Mouse (Mus musculus): Measurements from ENCODE around the gene Bmpr1b. TPM values are rescaled to one million over a fixed set of nuclear protein-coding genes. Genes with fewer than 3 reads are reported as not detected.

Gene Bmpr1b
- polyA plus RNA-seq, 1 experiment from 2014 or later, result 1.9 TPM

DNA sequence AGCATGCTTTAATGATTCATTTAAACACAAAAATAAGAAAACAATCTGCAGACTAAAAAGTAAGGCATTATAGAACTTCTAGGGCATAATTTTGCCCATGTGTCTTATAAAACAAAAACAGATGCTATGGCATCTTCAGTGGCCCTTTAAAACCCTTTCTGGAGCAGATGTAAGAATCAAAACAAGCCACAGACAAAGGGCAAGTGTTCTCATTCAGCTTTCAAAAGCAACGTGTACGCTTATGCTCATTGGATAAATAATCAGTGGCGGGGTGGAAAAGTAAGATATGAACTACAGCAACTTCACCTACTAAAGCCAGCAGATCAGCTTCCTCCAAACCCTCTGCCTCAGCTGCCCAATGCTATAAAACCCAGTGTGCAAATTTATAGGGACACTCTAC lies 249.6 kb downstream of the Bmpr1b start:
- DNase-seq (ENCODE audit: low spot score) (no peak), ATAC-seq (no peak)
- H3K27ac ChIP-seq (ENCODE audit: low read length), result no peak overlapping the region
- no peak overlapping the region for H3K9ac ChIP-seq (replicated peaks; ENCODE audit: low read depth)
- WGBS, result 39% methylated on average over 3 of the region's 3 CpGs
- H3K9me3 ChIP-seq (ENCODE audit: low read length), result no peaks in the 10 kb centered on the region
- no peaks in the 10 kb centered on the region for H3K36me3 ChIP-seq (ENCODE audit: insufficient read depth, low read length)
- no peak overlapping the region for H3K4me2 ChIP-seq (replicated peaks; ENCODE audit: low read depth, low read length)
- no peaks in the 10 kb centered on the region for H3K4me1 ChIP-seq (ENCODE audit: insufficient read depth, low read depth, low read length)
- no peaks in the 10 kb centered on the region for H3K27me3 ChIP-seq (replicated peaks; ENCODE audit: insufficient read depth, low read length)
- TF ChIP-seq CTCF (IDR thresholded peaks at IDR 0.05) (no peak), EP300 (IDR thresholded peaks at IDR 0.05) (no peak)
- H3K4me3 ChIP-seq (ENCODE audit: low read depth, low read length), result no peak overlapping the region

DNA sequence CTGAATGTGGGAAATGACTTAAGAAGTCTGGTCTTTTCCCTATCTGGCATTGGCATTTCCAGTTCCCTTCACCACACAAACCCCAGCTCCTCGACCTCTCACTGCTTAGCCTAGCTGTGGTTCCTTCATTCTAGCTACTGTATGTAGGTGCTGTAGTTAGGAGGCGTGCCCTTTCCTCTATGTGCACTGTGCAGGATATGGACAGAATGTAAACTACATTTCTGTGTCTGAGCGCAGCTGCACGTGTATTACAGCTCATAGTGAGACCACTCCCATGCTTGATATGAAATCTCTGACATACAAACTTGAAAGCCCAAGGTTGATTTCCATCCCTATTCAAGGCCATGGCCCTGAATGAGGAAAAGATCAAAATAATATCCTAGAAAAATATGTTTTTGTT lies 252.1 kb downstream of the Bmpr1b start:
- no peaks in the 10 kb centered on the region for H3K9me3 ChIP-seq (ENCODE audit: low read length)
- WGBS, result 57% methylated on average over 4 of the region's 4 CpGs
- no peaks in the 10 kb centered on the region for H3K27me3 ChIP-seq (replicated peaks; ENCODE audit: insufficient read depth, low read length)
- H3K4me1 ChIP-seq (ENCODE audit: insufficient read depth, low read depth, low read length), result no peaks in the 10 kb centered on the region
- TF ChIP-seq CTCF (IDR thresholded peaks at IDR 0.05) (no peak), EP300 (IDR thresholded peaks at IDR 0.05) (no peak)
- H3K9ac ChIP-seq (replicated peaks; ENCODE audit: low read depth), result no peak overlapping the region
- no peak overlapping the region for H3K4me2 ChIP-seq (replicated peaks; ENCODE audit: low read depth, low read length)
- no peak for DNase-seq (ENCODE audit: low spot score)
- ATAC-seq, result no peak
- H3K4me3 ChIP-seq (ENCODE audit: low read depth, low read length), result no peak overlapping the region
- no peaks in the 10 kb centered on the region for H3K36me3 ChIP-seq (ENCODE audit: insufficient read depth, low read length)
- H3K27ac ChIP-seq (ENCODE audit: low read length), result no peak overlapping the region

DNA sequence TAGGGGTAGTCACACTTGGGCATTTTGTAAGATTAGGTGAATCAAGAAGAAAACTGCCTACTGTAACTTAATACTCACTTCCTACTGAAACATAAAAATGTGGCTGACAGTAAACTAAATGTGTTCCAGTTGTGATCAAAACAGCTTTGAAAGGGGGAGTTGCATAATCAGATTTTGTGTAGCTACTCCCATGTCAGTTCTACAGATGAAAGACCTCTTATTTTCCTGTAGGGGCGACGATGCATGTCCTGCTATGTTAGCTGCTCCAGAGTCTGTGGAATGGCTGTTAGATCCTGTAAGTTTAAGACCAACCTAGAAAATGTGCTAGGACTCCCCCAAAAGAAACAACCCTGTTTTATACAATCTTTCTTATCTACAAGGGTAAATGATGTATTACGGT lies 253.2 kb downstream of the Bmpr1b start:
- Histone ChIP-seq H3K36me3 (ENCODE audit: insufficient read depth, low read length) (no peaks in the 10 kb centered on the region), H3K4me1 (ENCODE audit: insufficient read depth, low read depth, low read length) (no peaks in the 10 kb centered on the region), H3K27ac (ENCODE audit: low read length) (no peak overlapping the region), H3K9me3 (ENCODE audit: low read length) (no peaks in the 10 kb centered on the region), H3K4me3 (ENCODE audit: low read depth, low read length) (no peak overlapping the region), H3K4me2 (replicated peaks; ENCODE audit: low read depth, low read length) (no peak overlapping the region), H3K27me3 (replicated peaks; ENCODE audit: insufficient read depth, low read length) (no peaks in the 10 kb centered on the region), H3K9ac (replicated peaks; ENCODE audit: low read depth) (no peak overlapping the region)
- TF ChIP-seq CTCF (IDR thresholded peaks at IDR 0.05) (no peak), EP300 (IDR thresholded peaks at IDR 0.05) (no peak)
- no peak for DNase-seq (ENCODE audit: low spot score)
- no peak for ATAC-seq
- WGBS, result 59% methylated on average over 3 of the region's 3 CpGs

DNA sequence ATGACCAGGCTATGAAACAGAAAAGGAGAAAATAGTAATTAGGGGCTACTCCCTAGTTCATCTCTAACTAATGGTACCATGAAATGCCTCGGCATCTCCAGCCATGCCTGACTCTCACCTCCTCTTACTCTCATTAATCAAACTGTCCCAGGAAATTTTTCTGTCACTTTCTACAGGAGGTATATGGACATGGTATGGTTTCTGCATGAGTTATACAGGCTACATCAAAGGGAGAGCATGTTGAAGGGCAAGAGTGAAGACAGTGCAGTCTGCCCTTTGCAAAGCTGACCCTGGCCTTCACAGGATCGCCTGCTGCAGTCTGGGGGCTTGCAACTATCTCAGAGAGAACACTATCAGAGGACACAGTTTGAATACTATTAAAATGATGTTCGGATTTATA lies 254.6 kb downstream of the Bmpr1b start:
- no peaks in the 10 kb centered on the region for H3K4me1 ChIP-seq (ENCODE audit: insufficient read depth, low read depth, low read length)
- no peak overlapping the region for H3K27ac ChIP-seq (ENCODE audit: low read length)
- H3K36me3 ChIP-seq (ENCODE audit: insufficient read depth, low read length), result no peaks in the 10 kb centered on the region
- DNase-seq (ENCODE audit: low spot score) (no peak), ATAC-seq (no peak)
- no peaks in the 10 kb centered on the region for H3K27me3 ChIP-seq (replicated peaks; ENCODE audit: insufficient read depth, low read length)
- no peaks in the 10 kb centered on the region for H3K9me3 ChIP-seq (ENCODE audit: low read length)
- H3K9ac ChIP-seq (replicated peaks; ENCODE audit: low read depth), result no peak overlapping the region
- TF ChIP-seq CTCF (IDR thresholded peaks at IDR 0.05), result no peak
- no peak for TF ChIP-seq EP300 (IDR thresholded peaks at IDR 0.05)
- no peak overlapping the region for H3K4me2 ChIP-seq (replicated peaks; ENCODE audit: low read depth, low read length)
- WGBS, result 72% methylated on average over 3 of the region's 3 CpGs
- no peak overlapping the region for H3K4me3 ChIP-seq (ENCODE audit: low read depth, low read length)

DNA sequence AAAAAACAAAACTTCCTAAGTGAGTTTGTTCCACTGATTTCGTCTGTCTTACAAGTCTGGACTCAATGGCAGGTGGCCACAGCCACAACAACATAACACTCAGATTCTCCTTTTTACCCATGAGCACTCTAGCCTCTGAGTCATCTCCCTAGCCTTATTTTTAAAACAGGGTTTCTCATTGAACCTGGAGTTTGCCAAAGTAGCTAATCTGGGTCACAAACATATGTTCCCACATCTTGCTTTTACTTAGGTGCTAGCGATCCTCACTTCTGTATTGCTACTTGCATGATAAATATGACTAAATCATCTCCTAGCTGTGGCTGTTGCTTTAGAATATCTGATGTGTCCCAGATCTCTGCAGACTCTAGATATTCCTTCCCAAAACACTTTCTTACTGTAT lies 260.1 kb downstream of the Bmpr1b start:
- Histone ChIP-seq H3K36me3 (ENCODE audit: insufficient read depth, low read length) (no peaks in the 10 kb centered on the region), H3K4me3 (ENCODE audit: low read depth, low read length) (no peak overlapping the region), H3K4me2 (replicated peaks; ENCODE audit: low read depth, low read length) (no peak overlapping the region), H3K4me1 (ENCODE audit: insufficient read depth, low read depth, low read length) (no peaks in the 10 kb centered on the region), H3K9me3 (ENCODE audit: low read length) (no peaks in the 10 kb centered on the region), H3K27me3 (replicated peaks; ENCODE audit: insufficient read depth, low read length) (no peaks in the 10 kb centered on the region), H3K9ac (replicated peaks; ENCODE audit: low read depth) (no peak overlapping the region), H3K27ac (ENCODE audit: low read length) (no peak overlapping the region)
- TF ChIP-seq CTCF (IDR thresholded peaks at IDR 0.05), result no peak
- TF ChIP-seq EP300 (IDR thresholded peaks at IDR 0.05), result no peak
- ATAC-seq, result no peak
- DNase-seq (ENCODE audit: low spot score), result no peak
- WGBS, result 93% methylated on average over 2 of the region's 2 CpGs

DNA sequence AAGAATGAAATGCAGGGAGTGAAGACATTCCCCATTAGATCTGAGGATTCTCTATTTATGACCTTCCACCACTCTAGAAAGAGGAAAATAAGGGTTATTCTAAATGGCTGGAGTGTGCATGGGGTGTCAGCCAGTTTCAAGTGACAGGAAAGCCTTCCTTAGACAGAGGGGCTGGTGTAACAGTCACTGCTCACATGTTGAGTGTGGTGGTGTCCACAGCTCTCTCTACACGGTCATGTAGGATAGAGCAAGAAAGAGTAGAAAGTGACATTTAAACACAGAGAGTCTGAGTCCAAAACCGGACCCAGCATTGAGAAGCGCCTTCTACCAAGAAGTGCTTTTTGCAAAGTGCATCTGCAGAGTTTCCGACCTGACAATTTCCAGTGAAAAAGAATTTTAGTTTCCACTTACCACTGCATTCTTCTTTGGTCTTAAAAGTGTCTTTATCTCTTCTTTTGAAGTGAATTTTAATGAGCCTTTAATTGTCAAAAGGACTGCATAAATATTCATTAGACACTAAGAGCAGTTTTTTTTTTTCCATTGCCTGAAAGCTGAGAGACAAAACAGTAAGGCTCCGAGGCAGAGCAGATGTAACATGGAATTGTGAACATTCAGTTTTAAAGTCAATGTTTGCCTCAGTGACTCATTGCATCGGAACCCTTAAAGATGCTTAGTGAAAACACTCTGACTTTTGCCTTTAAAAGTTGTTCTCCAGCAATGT lies 263.2 kb downstream of the Bmpr1b start:
- WGBS, result 78% methylated on average over 6 of the region's 6 CpGs
- Histone ChIP-seq H3K9ac (replicated peaks; ENCODE audit: low read depth) (no peak overlapping the region), H3K27ac (ENCODE audit: low read length) (no peak overlapping the region), H3K4me1 (ENCODE audit: insufficient read depth, low read depth, low read length) (no peaks in the 10 kb centered on the region), H3K9me3 (ENCODE audit: low read length) (no peaks in the 10 kb centered on the region), H3K4me3 (ENCODE audit: low read depth, low read length) (no peak overlapping the region), H3K4me2 (replicated peaks; ENCODE audit: low read depth, low read length) (no peak overlapping the region), H3K36me3 (ENCODE audit: insufficient read depth, low read length) (no peaks in the 10 kb centered on the region), H3K27me3 (replicated peaks; ENCODE audit: insufficient read depth, low read length) (no peaks in the 10 kb centered on the region)
- ATAC-seq (no peak), DNase-seq (ENCODE audit: low spot score) (no peak)
- TF ChIP-seq CTCF (IDR thresholded peaks at IDR 0.05) (no peak), EP300 (IDR thresholded peaks at IDR 0.05) (no peak)

DNA sequence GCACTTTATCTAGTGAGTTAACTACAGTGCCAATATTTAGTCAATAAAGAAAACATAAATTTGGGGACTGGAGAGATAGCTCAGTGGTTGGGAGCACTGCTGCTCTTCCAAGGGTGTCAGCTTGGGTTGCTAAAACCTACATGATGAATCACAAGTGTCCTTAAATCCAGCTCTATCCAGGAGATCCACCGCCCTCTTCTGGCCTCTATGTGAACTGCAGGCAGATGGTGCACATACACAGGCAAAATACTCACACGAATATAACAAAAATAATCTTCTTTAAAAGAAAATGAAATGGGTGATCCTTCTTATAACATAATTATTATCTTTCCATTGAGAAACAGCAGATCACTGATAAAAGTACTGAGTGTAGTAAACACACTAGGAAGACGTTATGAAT lies 268.9 kb downstream of the Bmpr1b start:
- no peak for DNase-seq (ENCODE audit: low spot score)
- Histone ChIP-seq H3K36me3 (ENCODE audit: insufficient read depth, low read length) (no peaks in the 10 kb centered on the region), H3K27me3 (replicated peaks; ENCODE audit: insufficient read depth, low read length) (no peaks in the 10 kb centered on the region), H3K4me1 (ENCODE audit: insufficient read depth, low read depth, low read length) (no peaks in the 10 kb centered on the region), H3K9ac (replicated peaks; ENCODE audit: low read depth) (no peak overlapping the region), H3K27ac (ENCODE audit: low read length) (no peak overlapping the region), H3K4me2 (replicated peaks; ENCODE audit: low read depth, low read length) (no peak overlapping the region), H3K9me3 (ENCODE audit: low read length) (no peaks in the 10 kb centered on the region), H3K4me3 (ENCODE audit: low read depth, low read length) (no peak overlapping the region)
- WGBS, result 84% methylated on average over 3 of the region's 3 CpGs
- no peak for ATAC-seq
- TF ChIP-seq EP300 (IDR thresholded peaks at IDR 0.05) (no peak), CTCF (IDR thresholded peaks at IDR 0.05) (peak; percentile 26; the same call in 1 of the 2 replicates)

Measured in lung, postnatal 0 days (tissue).